Mouse (Mus musculus): ENCODE data around the gene Rcc1l.

DNA sequence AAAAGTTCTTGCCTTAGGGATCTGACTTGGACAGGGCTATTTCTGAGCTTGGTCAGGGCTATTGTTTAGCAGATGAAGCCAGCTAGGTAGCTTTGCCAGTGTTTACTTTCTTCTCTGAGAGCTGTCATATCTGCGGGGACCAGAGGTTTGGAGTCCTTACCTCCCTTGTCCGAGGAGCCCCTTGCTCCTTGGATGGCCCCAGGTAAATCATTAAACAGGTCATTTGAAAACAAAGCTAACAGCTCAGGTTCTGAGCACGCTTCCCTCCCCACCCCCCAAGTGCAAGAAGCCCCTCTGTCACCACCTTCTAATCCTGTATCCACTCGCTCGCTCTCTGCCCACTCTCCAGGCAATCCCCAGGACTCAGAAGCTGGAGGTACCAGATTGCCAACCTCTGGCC is 75.3 kb downstream of the Rcc1l start:
- no peak for TF ChIP-seq GATA1 (IDR thresholded peaks at IDR 0.05; ENCODE audit: borderline replicate concordance, low read length)
- no peak for TF ChIP-seq FLI1 (IDR thresholded peaks at IDR 0.05; ENCODE audit: low read length)

All from megakaryocyte, embryonic 14.5 days (primary cell).